Mouse (Mus musculus) myocyte (in vitro differentiated cells): Measurements from ENCODE around the gene Zfp27.

Experiments
- E2F4 ChIP-seq: IDR thresholded peaks from one replicate; pipeline ENCODE4 v1.6.1; 2011; ENCODE audit warnings: mild to moderate bottlenecking, control low read depth, moderate library complexity; ENCODE audit not compliant: insufficient read depth
- POLR2A ChIP-seq: IDR thresholded peaks from one replicate; pipeline ENCODE4 v1.6.1; 2011; ENCODE audit warnings: low read depth, mild to moderate bottlenecking, control low read depth, moderate library complexity; ENCODE audit not compliant: insufficient read length
- SRF ChIP-seq: IDR thresholded peaks from one replicate; pipeline ENCODE4 v1.6.1; 2011; ENCODE audit warnings: low read depth; ENCODE audit not compliant: control insufficient read depth, insufficient read length
- TCF12 ChIP-seq: IDR thresholded peaks from one replicate; pipeline ENCODE4 v1.6.1; 2011; ENCODE audit warnings: mild to moderate bottlenecking, control low read depth; ENCODE audit not compliant: poor library complexity, insufficient read depth, severe bottlenecking
- TCF3 ChIP-seq: IDR thresholded peaks from one replicate; pipeline ENCODE4 v1.6.1; 2011; ENCODE audit warnings: low read depth, control low read depth; ENCODE audit not compliant: insufficient read length

GRCm38 (mm10) chr7:29880056-29880455 is 26.3 kb downstream of the Zfp27 start:
- TF ChIP-seq TCF12 (no peak), SRF (no peak), E2F4 (no peak), POLR2A (no peak), TCF3 (no peak)
